Mouse (Mus musculus) kidney, embryonic 14.5 days (tissue): ENCODE measurements at regions not wholly inside any gene's neighbourhood (a gene's known extent, or its start where the extent isn't known, plus 50 kb on each side); places are given as distances from the start of the nearest gene placed in this dataset.

Experiments used
- ATAC-seq: fragments of 200-750 bp; cut with Nextera tagmentation; 2 replicates; pipeline ENCODE4 v1.8.0; 2017; ENCODE audit warnings: moderate number of reproducible peaks, mild to moderate bottlenecking, moderate TSS enrichment, moderate library complexity; ENCODE audit not compliant: low FRiP score, low TSS enrichment
- H3K27ac ChIP-seq: fragments of 300-500 bp; sonication (generic); 2 replicates; pipeline ENCODE4 v1.5.1; 2014; ENCODE audit warnings: low read depth, mild to moderate bottlenecking, low read length, moderate library complexity, mixed read lengths
- H3K27me3 ChIP-seq: fragments of 300-500 bp; sonication (generic); 2 replicates; pipeline ENCODE4 v1.6.1; 2014; ENCODE audit warnings: mild to moderate bottlenecking, low read length; ENCODE audit not compliant: control insufficient read depth, insufficient read depth
- H3K36me3 ChIP-seq: fragments of 300-500 bp; sonication (generic); 2 replicates; pipeline ENCODE4 v1.6.1; 2014; ENCODE audit warnings: low read length, mixed read lengths; ENCODE audit not compliant: control insufficient read depth, insufficient read depth
- H3K4me1 ChIP-seq: fragments of 300-500 bp; sonication (generic); 2 replicates; pipeline ENCODE4 v1.6.1; 2014; ENCODE audit warnings: low read length, mixed read lengths; ENCODE audit not compliant: control insufficient read depth, insufficient read depth
- H3K4me2 ChIP-seq: fragments of 300-500 bp; sonication (generic); replicated peaks from 2 replicates; pipeline ENCODE4 v1.6.1; 2014; ENCODE audit warnings: low read depth, mild to moderate bottlenecking, low read length
- H3K4me3 ChIP-seq: fragments of 300-500 bp; sonication (generic); 2 replicates; pipeline ENCODE4 v1.5.1; 2014; ENCODE audit warnings: mild to moderate bottlenecking, low read length
- H3K9ac ChIP-seq: fragments of 300-500 bp; sonication (generic); 2 replicates; pipeline ENCODE4 v1.6.1; 2014; ENCODE audit warnings: low read depth, mild to moderate bottlenecking, low read length, moderate library complexity
- H3K9me3 ChIP-seq: fragments of 300-500 bp; sonication (generic); 2 replicates; pipeline ENCODE4 v1.6.1; 2016; ENCODE audit warnings: low read length; ENCODE audit not compliant: control insufficient read depth
- WGBS: fragments of 180-500 bp; shearing (Covaris S2); extraction: QIAGEN DNeasy Blood & Tissue Kit; methylation state at CpG from one replicate; pipeline ENCODE4 v1.1.7; 2014; 5-methylcytosine and 5-hydroxymethylcytosine counted together

GRCm38 (mm10) chr13:91274131-91274530 lies 50.4 kb upstream of the Atg10 start:
- WGBS: 85% methylated on average over 1 of the region's 1 CpGs
- H3K9ac ChIP-seq: no peak overlapping the region
- no peaks in the 10 kb centered on the region for H3K4me1 ChIP-seq
- H3K4me2 ChIP-seq: no peak overlapping the region
- no peak overlapping the region for H3K4me3 ChIP-seq
- H3K27ac ChIP-seq: no peak overlapping the region
- H3K27me3 ChIP-seq: no peaks in the 10 kb centered on the region
- no peak for ATAC-seq
- H3K9me3 ChIP-seq: no peaks in the 10 kb centered on the region
- no peaks in the 10 kb centered on the region for H3K36me3 ChIP-seq

- H3K4me3 ChIP-seq: no peak overlapping the region
- no peaks in the 10 kb centered on the region for H3K9me3 ChIP-seq
- H3K9ac ChIP-seq: no peak overlapping the region
- H3K27me3 ChIP-seq: no peaks in the 10 kb centered on the region
- H3K4me1 ChIP-seq: no peaks in the 10 kb centered on the region
- no peaks in the 10 kb centered on the region for H3K36me3 ChIP-seq
- ATAC-seq: no peak
- H3K27ac ChIP-seq: no peak overlapping the region
- WGBS: 77% methylated on average over 6 of the region's 6 CpGs
- no peak overlapping the region; the same call in 1 of the 2 replicates for H3K4me2 ChIP-seq
Measured at GRCm38 (mm10) chr13:91274615-91275014, 50.8 kb upstream of the Atg10 start.

GRCm38 (mm10) chr13:91279487-91279886 lies 55.7 kb upstream of the Atg10 start:
- no peak overlapping the region for H3K9ac ChIP-seq
- no peak for ATAC-seq
- H3K4me1 ChIP-seq: no peaks in the 10 kb centered on the region
- no peak overlapping the region for H3K27ac ChIP-seq
- no peaks in the 10 kb centered on the region for H3K36me3 ChIP-seq
- H3K9me3 ChIP-seq: no peaks in the 10 kb centered on the region
- no peak overlapping the region for H3K4me3 ChIP-seq
- H3K27me3 ChIP-seq: no peaks in the 10 kb centered on the region
- WGBS: 73% methylated on average over 3 of the region's 3 CpGs
- no peak overlapping the region for H3K4me2 ChIP-seq

- Histone ChIP-seq H3K4me3 (no peak overlapping the region), H3K27ac (no peak overlapping the region), H3K4me1 (no peaks in the 10 kb centered on the region), H3K9me3 (peaks cover 4% of the 10 kb centered on the region; the same call in 1 of the 2 replicates), H3K4me2 (no peak overlapping the region), H3K27me3 (no peaks in the 10 kb centered on the region), H3K9ac (no peak overlapping the region), H3K36me3 (no peaks in the 10 kb centered on the region)
- no peak for ATAC-seq
- 77% methylated on average over 7 of the region's 7 CpGs for WGBS
Measured at GRCm38 (mm10) chr13:91295552-91296170, 71.9 kb upstream of the Atg10 start.

- Histone ChIP-seq H3K4me3 (no peak overlapping the region), H3K4me2 (no peak overlapping the region), H3K4me1 (no peaks in the 10 kb centered on the region), H3K9ac (no peak overlapping the region), H3K27ac (no peak overlapping the region), H3K9me3 (peaks cover 4% of the 10 kb centered on the region; the same call in 1 of the 2 replicates), H3K36me3 (no peaks in the 10 kb centered on the region), H3K27me3 (no peaks in the 10 kb centered on the region)
- no peak for ATAC-seq
- WGBS: 87% methylated on average over 5 of the region's 5 CpGs
Measured at GRCm38 (mm10) chr13:91296521-91297160, 72.9 kb upstream of the Atg10 start.

GRCm38 (mm10) chr13:91301849-91302248 lies 78.1 kb upstream of the Atg10 start:
- Histone ChIP-seq H3K9me3 (peaks cover 4% of the 10 kb centered on the region; the same call in 1 of the 2 replicates), H3K36me3 (no peaks in the 10 kb centered on the region), H3K27me3 (no peaks in the 10 kb centered on the region), H3K9ac (no peak overlapping the region), H3K4me2 (no peak overlapping the region), H3K4me1 (no peaks in the 10 kb centered on the region), H3K4me3 (no peak overlapping the region), H3K27ac (no peak overlapping the region)
- no peak for ATAC-seq
- 96% methylated on average over 1 of the region's 1 CpGs for WGBS

GRCm38 (mm10) chr13:91305697-91306405 lies 82.1 kb upstream of the Atg10 start:
- Histone ChIP-seq H3K27ac (no peak overlapping the region), H3K4me3 (no peak overlapping the region), H3K9me3 (no peaks in the 10 kb centered on the region), H3K4me1 (no peaks in the 10 kb centered on the region), H3K4me2 (no peak overlapping the region), H3K36me3 (no peaks in the 10 kb centered on the region), H3K27me3 (no peaks in the 10 kb centered on the region), H3K9ac (no peak overlapping the region)
- 85% methylated on average over 6 of the region's 6 CpGs for WGBS
- ATAC-seq: no peak

GRCm38 (mm10) chr13:91306545-91306944 lies 82.8 kb upstream of the Atg10 start:
- no peak overlapping the region for H3K27ac ChIP-seq
- H3K4me2 ChIP-seq: no peak overlapping the region
- no peak overlapping the region for H3K9ac ChIP-seq
- H3K27me3 ChIP-seq: no peaks in the 10 kb centered on the region
- H3K4me1 ChIP-seq: no peaks in the 10 kb centered on the region
- 66% methylated on average over 4 of the region's 4 CpGs for WGBS
- H3K9me3 ChIP-seq: no peaks in the 10 kb centered on the region
- no peak overlapping the region for H3K4me3 ChIP-seq
- H3K36me3 ChIP-seq: no peaks in the 10 kb centered on the region
- no peak for ATAC-seq
